Mouse (Mus musculus): ENCODE results near the gene Robo1. TPM values are rescaled to one million over a fixed set of nuclear protein-coding genes. Genes with fewer than 3 reads are reported as not detected.

Gene Robo1
- polyA plus RNA-seq, 1 experiment from 2014 or later, result 6.3 TPM

- no peak overlapping the region for H3K4me3 ChIP-seq (ENCODE audit: low read depth, low read length)
- H3K36me3 ChIP-seq (ENCODE audit: control insufficient read depth, insufficient read depth, low read length), result no peaks in the 10 kb centered on the region
- DNase-seq (ENCODE audit: low spot score), result no peak
- H3K27me3 ChIP-seq (ENCODE audit: control insufficient read depth, insufficient read depth, low read length), result no peaks in the 10 kb centered on the region
- no peak overlapping the region for H3K9ac ChIP-seq (ENCODE audit: low read length)
- no peaks in the 10 kb centered on the region for H3K4me1 ChIP-seq (replicated peaks; ENCODE audit: control insufficient read depth, insufficient read depth)
- ATAC-seq (ENCODE audit: low FRiP score, low TSS enrichment), result no peak
- no peak for TF ChIP-seq CTCF (IDR thresholded peaks at IDR 0.05; ENCODE audit: low read depth)
- H3K4me2 ChIP-seq (replicated peaks; ENCODE audit: low read depth), result no peak overlapping the region
- H3K27ac ChIP-seq (replicated peaks), result no peak overlapping the region
- WGBS, result 78% methylated on average over 4 of the region's 4 CpGs
- H3K9me3 ChIP-seq (ENCODE audit: control insufficient read depth, low read length), result no peaks in the 10 kb centered on the region
These were observed 636.3 kb downstream of the Robo1 start for GRCm38 (mm10) chr16:72944403-72944802.

- TF ChIP-seq CTCF (IDR thresholded peaks at IDR 0.05; ENCODE audit: low read depth) (no peak), EP300 (optimal IDR thresholded peaks at IDR 0.05) (no peak)
- Histone ChIP-seq H3K4me1 (replicated peaks; ENCODE audit: control insufficient read depth, insufficient read depth) (no peaks in the 10 kb centered on the region), H3K27me3 (ENCODE audit: control insufficient read depth, insufficient read depth, low read length) (no peaks in the 10 kb centered on the region), H3K4me2 (replicated peaks; ENCODE audit: low read depth) (no peak overlapping the region), H3K4me3 (ENCODE audit: low read depth, low read length) (no peak overlapping the region), H3K27ac (replicated peaks) (no peak overlapping the region), H3K36me3 (ENCODE audit: control insufficient read depth, insufficient read depth, low read length) (no peaks in the 10 kb centered on the region), H3K9ac (ENCODE audit: low read length) (no peak overlapping the region), H3K9me3 (ENCODE audit: control insufficient read depth, low read length) (no peaks in the 10 kb centered on the region)
- WGBS, result 91% methylated on average over 6 of the region's 6 CpGs
- ATAC-seq (ENCODE audit: low FRiP score, low TSS enrichment), result no peak
- no peak for DNase-seq (ENCODE audit: low spot score)
These were observed 643.9 kb downstream of the Robo1 start for GRCm38 (mm10) chr16:72951969-72952368.

GRCm38 (mm10) chr16:72959018-72959702, 651.1 kb downstream of the Robo1 start:
- H3K27me3 ChIP-seq (ENCODE audit: control insufficient read depth, insufficient read depth, low read length), result no peaks in the 10 kb centered on the region
- DNase-seq (ENCODE audit: low spot score) (no peak), ATAC-seq (ENCODE audit: low FRiP score, low TSS enrichment) (no peak)
- no peaks in the 10 kb centered on the region for H3K4me1 ChIP-seq (replicated peaks; ENCODE audit: control insufficient read depth, insufficient read depth)
- no peak overlapping the region for H3K27ac ChIP-seq (replicated peaks)
- H3K36me3 ChIP-seq (ENCODE audit: control insufficient read depth, insufficient read depth, low read length), result no peaks in the 10 kb centered on the region
- no peak for TF ChIP-seq CTCF (IDR thresholded peaks at IDR 0.05; ENCODE audit: low read depth)
- no peak for TF ChIP-seq EP300 (optimal IDR thresholded peaks at IDR 0.05)
- H3K9ac ChIP-seq (ENCODE audit: low read length), result no peak overlapping the region
- 81% methylated on average over 11 of the region's 11 CpGs for WGBS
- H3K4me2 ChIP-seq (replicated peaks; ENCODE audit: low read depth), result no peak overlapping the region
- H3K4me3 ChIP-seq (ENCODE audit: low read depth, low read length), result no peak overlapping the region
- H3K9me3 ChIP-seq (ENCODE audit: control insufficient read depth, low read length), result no peaks in the 10 kb centered on the region

GRCm38 (mm10) chr16:72959823-72960222, 651.7 kb downstream of the Robo1 start:
- Histone ChIP-seq H3K4me1 (replicated peaks; ENCODE audit: control insufficient read depth, insufficient read depth) (no peaks in the 10 kb centered on the region), H3K9ac (ENCODE audit: low read length) (no peak overlapping the region), H3K36me3 (ENCODE audit: control insufficient read depth, insufficient read depth, low read length) (no peaks in the 10 kb centered on the region), H3K27me3 (ENCODE audit: control insufficient read depth, insufficient read depth, low read length) (no peaks in the 10 kb centered on the region), H3K4me2 (replicated peaks; ENCODE audit: low read depth) (no peak overlapping the region), H3K4me3 (ENCODE audit: low read depth, low read length) (no peak overlapping the region), H3K9me3 (ENCODE audit: control insufficient read depth, low read length) (no peaks in the 10 kb centered on the region), H3K27ac (replicated peaks) (no peak overlapping the region)
- no peak for DNase-seq (ENCODE audit: low spot score)
- ATAC-seq (ENCODE audit: low FRiP score, low TSS enrichment), result no peak
- WGBS, result 91% methylated on average over 6 of the region's 6 CpGs
- TF ChIP-seq CTCF (IDR thresholded peaks at IDR 0.05; ENCODE audit: low read depth) (no peak), EP300 (optimal IDR thresholded peaks at IDR 0.05) (no peak)

- no peak overlapping the region for H3K4me3 ChIP-seq (ENCODE audit: low read depth, low read length)
- no peaks in the 10 kb centered on the region for H3K36me3 ChIP-seq (ENCODE audit: control insufficient read depth, insufficient read depth, low read length)
- whole genome bisulfite sequencing, result 94% methylated on average over 3 of the region's 3 CpGs
- no peak for TF ChIP-seq EP300 (optimal IDR thresholded peaks at IDR 0.05)
- TF ChIP-seq CTCF (IDR thresholded peaks at IDR 0.05; ENCODE audit: low read depth), result peak; percentile 51
- ATAC-seq (ENCODE audit: low FRiP score, low TSS enrichment), result no peak
- no peaks in the 10 kb centered on the region for H3K27me3 ChIP-seq (ENCODE audit: control insufficient read depth, insufficient read depth, low read length)
- H3K9ac ChIP-seq (ENCODE audit: low read length), result no peak overlapping the region
- no peaks in the 10 kb centered on the region for H3K4me1 ChIP-seq (replicated peaks; ENCODE audit: control insufficient read depth, insufficient read depth)
- no peaks in the 10 kb centered on the region for H3K9me3 ChIP-seq (ENCODE audit: control insufficient read depth, low read length)
- H3K27ac ChIP-seq (replicated peaks), result no peak overlapping the region
- no peak for DNase-seq (ENCODE audit: low spot score)
- H3K4me2 ChIP-seq (replicated peaks; ENCODE audit: low read depth), result no peak overlapping the region
These were observed 655.7 kb downstream of the Robo1 start for GRCm38 (mm10) chr16:72963782-72964181.

GRCm38 (mm10) chr16:72967509-72967908, 659.4 kb downstream of the Robo1 start:
- ATAC-seq (ENCODE audit: low FRiP score, low TSS enrichment), result no peak
- no peak overlapping the region for H3K4me2 ChIP-seq (replicated peaks; ENCODE audit: low read depth)
- WGBS, result 77% methylated on average over 7 of the region's 7 CpGs
- no peak overlapping the region for H3K9ac ChIP-seq (ENCODE audit: low read length)
- no peak overlapping the region for H3K27ac ChIP-seq (replicated peaks)
- H3K4me1 ChIP-seq (replicated peaks; ENCODE audit: control insufficient read depth, insufficient read depth), result no peaks in the 10 kb centered on the region
- H3K27me3 ChIP-seq (ENCODE audit: control insufficient read depth, insufficient read depth, low read length), result no peaks in the 10 kb centered on the region
- H3K9me3 ChIP-seq (ENCODE audit: control insufficient read depth, low read length), result no peaks in the 10 kb centered on the region
- H3K36me3 ChIP-seq (ENCODE audit: control insufficient read depth, insufficient read depth, low read length), result no peaks in the 10 kb centered on the region
- no peak for DNase-seq (ENCODE audit: low spot score)
- no peak overlapping the region for H3K4me3 ChIP-seq (ENCODE audit: low read depth, low read length)
- TF ChIP-seq CTCF (IDR thresholded peaks at IDR 0.05; ENCODE audit: low read depth) (no peak), EP300 (optimal IDR thresholded peaks at IDR 0.05) (no peak)
